Mouse (Mus musculus) kidney, postnatal 25 days (tissue): ENCODE measurements around the gene Gm8369.
"Not testable (repeated sequence)": the region's sequence is repeated elsewhere in the genome, so short reads cannot be mapped to it uniquely, and the experiment has no call there.

Source experiments
- DNase-seq, 2 experiments: peaks; one replicate each; pipeline ENCODE4 v3.0.0; 2021; ENCODE audit warnings: mixed read lengths in 2 of 2

Gm8369 gene

DNA sequence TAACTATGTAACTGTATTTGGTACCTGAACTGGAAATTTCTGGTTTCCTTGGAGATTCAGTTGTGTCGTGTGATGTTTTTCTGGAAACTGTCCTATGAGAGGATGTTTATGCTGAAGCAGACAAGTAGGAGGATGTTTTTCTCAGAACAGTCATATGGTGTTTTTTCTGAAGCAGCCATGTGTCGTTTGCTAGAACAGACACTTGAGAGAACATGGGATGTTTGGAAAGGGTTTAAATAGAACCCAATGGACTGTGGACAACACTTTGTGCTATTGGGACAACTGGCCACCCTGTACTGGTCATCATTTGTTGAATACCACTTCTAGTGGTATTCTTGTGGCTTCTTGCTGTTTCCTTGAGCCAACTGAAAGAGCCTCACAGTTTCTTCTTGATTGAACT, at the start of gene Gm8369:
Gm8369 (plus strand) TSS at position 193 of the 400 bp plus-strand sequence.
- no peak for DNase-seq

GRCm38 (mm10) chr19:11443338-11443737, 42.4 kb upstream of the Gm8369 start, which contains the start of gene Ms4a4b:
TSS of gene Ms4a4b (plus strand) at chr19:11443553.
- no peak for DNase-seq

DNA sequence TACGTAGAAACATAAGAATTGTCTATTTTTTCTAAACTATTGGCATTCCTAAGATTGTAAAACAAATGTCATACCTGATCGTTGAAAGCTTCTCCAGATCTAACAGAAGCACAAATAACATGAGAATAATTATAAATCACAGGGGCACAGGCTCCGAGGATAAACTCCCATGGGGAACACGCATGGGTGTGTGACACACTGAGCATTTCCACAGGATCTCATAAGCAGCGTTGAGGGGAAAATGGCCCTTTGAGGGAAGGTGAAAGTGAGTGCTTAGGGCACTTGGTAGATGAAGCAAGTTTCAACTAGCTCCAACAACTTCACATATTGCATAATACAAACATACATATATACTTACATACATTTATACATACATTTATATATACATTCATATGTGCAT, 41.8 kb upstream of the Gm8369 start:
- DNase-seq, result no peak

DNA sequence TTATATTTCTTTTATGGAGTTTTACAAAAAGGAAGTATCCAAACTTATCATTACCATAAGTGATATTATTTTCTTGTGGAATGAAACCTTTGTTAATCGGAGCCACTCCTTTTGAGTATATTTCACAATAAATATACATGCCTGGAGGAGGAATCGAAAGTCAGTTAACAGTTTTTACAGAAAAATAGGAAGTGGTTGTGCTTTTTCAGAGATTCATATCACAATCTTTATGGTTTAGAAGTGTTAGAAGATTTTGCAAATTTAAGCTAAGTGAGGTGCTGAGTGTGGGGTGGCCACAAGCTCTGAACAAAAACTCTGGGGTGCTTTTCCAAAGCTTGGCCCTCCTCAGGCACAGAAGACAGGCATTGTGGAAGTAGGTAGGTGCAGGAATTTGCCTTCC, 38.5 kb upstream of the Gm8369 start:
- DNase-seq, result no peak

DNA sequence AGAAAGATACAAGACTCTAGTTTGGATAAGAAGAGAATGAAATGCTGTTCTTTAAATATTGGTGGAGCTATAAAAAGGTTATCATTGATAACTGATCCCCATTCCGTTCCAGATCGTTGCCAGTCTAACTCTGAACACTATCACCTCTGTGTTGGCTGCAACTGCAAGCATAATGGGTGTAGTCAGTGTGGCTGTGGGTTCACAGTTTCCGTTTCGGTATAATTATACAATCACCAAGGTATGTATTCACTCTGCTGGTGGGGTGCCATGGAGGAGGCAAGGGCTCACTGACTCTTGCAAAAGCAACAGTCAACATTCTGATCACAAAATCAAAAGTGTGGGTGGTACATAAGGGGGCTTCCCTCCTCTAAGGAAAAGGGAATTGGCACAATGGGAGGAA, 26.7 kb upstream of the Gm8369 start:
- not testable (repeated sequence) for DNase-seq

DNA sequence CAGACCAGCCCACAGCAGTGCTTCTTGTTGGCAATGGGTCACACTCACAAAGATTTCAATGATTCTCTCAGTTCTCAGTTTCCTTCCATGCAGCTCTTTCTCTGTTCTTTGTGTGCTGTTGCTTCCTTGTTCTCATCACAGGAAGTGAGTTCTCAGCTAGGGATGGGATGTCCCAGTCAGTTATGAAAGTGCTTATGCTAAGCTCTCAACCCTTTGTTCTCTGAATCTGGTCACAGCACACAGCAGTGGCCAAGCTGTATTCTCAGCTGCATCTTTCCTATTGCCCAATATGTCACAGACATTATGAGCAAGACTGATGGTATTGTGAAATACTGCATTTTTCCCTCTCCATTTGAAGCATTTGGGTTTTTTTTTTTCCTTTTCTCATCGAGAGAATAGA, 20.9 kb upstream of the Gm8369 start:
- DNase-seq, result not testable (repeated sequence)

DNA sequence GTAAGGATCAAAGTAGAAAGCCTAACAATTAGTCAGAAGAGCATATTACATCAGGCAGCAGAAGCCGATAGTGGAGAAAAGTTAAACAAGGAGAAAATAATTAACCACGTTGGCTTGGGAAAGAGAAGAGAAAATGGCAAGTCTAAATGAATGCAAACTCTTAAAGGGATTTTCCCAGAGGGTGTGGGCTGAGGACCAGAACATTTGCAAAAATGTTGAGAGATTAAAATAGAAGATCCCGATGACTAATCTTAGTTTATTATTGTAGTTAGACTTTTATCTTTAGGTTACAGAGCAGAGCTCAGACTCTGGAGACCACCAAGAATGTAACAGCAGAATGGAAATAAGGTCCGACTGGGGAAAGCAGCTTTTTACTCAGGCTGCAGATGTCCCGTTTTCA, 19.3 kb upstream of the Gm8369 start:
- DNase-seq, result no peak

DNA sequence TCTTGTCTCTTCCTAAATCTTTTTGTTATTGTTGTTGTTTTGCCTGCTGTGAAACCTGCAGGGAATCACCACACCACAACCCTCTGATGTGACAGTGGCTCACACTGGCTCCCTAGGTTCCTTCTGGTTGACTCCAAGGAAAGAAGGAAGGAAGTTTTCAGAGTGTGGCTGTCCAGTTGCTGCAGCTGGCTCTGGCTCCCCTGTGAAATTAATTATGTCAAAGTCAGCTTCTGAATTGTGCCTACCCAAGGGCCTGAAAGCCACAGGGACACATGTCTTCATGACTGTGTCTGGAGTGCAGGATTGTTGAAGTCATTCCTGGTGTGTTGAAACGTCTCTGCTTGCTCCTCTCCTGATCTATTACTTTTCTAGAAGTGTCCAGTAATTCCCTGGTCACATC, 17.4 kb upstream of the Gm8369 start:
- DNase-seq, result not testable (repeated sequence)

- DNase-seq, result not testable (repeated sequence)
These were observed 16.5 kb upstream of the Gm8369 start, which contains the start of gene Ms4a6c for GRCm38 (mm10) chr19:11469215-11469614. TSS of gene Ms4a6c (plus strand) at chr19:11469366.

GRCm38 (mm10) chr19:11479714-11480113, 6.0 kb upstream of the Gm8369 start:
- no peak for DNase-seq

DNA sequence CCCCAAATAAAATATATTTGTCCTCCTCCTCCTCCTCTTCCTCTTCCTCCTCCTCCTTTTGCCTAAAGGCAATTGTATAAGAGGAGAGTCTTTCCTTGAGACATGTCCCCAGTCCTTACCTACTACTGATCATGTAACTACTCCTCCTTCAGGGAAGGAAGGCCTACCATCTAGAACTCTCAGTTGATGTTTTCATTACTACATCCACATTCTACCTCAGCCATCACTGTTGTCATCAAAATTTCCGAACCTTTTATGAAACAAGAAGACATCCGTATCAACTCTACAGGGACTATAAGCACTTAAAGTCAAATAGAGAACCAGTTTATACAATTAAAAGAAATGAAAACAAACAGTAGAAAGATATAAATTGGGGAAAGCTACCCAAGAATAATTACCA, 3.1 kb upstream of the Gm8369 start:
- no peak for DNase-seq

DNA sequence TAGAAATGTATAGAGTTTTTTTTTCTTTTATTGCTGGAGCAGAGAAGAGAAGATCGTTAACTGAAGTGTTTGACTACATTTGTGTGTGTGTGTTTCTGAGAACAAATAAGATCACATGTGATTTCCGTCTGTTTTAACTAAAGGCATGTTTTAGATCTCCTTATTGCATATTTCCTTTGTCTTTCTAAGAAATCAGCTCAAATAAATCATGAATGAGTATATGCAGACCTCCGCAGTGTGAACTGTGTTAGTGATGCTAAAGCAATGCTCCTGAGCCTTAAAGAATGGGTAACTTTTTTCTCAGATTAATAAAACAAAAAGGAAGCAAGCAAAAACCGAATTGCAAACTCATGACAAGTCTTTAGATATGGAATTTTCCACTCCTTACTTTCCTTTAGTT, 1.8 kb upstream of the Gm8369 start:
- no peak for DNase-seq

DNA sequence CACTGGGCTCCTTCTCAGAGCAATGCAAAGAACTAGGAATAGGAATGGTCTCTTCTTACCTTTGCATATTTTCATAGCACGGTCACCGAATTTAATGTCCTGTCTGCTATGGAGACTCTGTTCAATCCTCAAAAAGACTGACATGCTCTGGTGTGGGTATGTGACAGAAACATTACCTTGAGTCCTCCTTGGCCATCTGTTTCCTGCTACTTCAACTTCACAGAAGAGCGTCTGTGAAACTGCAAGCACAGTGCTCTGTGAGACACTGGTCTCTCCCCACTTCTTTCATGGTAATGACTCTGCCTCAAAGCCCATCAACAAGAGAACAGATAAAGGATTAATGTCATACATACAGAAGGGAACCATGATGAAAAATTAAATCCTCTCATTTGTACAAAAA, 1.4 kb upstream of the Gm8369 start:
- DNase-seq, result no peak

GRCm38 (mm10) chr19:11485266-11485665, 472 bp upstream of the Gm8369 start:
- no peak for DNase-seq

GRCm38 (mm10) chr19:11486599-11486998, 861 bp downstream of the Gm8369 start:
- DNase-seq, result no peak

DNA sequence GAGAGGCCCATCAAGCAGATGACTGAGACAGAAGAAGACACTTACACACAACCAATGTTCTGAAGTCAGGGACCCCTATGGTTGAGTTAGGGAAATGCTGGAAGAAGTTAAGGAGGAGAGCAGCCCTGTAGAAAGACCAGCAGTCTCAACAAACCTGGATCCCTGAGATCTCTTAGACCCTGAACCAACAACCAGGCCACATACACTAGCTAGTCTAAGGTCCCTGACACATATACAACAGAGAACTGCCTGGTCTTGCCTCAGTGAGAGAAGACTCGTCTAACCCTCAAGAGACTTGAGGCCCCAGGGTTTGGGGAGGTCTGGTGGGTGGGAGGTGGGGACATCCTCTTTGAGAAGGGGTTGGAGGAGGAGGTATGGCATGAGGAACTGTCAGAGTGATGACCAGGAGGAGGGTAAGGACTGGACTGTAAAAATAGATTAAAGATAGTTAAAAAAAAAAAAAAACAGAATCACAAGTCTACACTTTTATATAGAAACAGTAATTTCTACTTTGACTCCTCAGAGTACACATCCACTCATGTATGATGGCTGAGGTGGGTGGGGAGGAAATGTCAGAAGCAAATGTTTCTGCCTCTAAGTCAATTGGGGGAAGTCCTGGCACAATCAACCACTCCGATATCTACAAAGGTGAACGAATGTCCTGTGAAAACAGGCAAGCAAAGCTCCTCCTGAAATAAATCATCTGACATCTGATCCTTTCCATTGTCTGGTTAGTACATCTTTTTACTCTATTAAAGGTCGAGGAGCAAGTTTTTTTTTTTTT, 5.9 kb downstream of the Gm8369 start:
- no peak for DNase-seq

GRCm38 (mm10) chr19:11492671-11493070, 6.9 kb downstream of the Gm8369 start:
- no peak for DNase-seq

DNA sequence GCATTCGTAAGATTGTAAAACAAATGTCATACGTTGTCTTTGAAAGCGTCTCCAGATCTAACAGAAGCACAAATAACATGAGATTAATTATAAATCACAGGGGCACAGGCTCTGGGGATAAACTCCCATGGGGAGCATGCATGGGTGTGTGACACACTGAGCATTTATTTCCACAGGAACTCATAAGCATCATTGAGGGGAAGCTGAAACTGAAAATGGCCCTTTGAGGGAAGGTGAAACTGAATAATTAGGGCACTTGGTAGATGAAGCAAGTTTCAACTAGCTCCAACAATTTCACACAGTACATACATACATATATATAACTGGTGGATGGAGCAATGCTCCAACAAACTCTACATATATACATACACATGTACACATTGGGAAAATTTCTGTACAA, 8.8 kb downstream of the Gm8369 start:
- DNase-seq, result no peak

- DNase-seq, result no peak
These were observed 10.6 kb downstream of the Gm8369 start for GRCm38 (mm10) chr19:11496361-11496760.

- not testable (repeated sequence) for DNase-seq
These were observed 11.6 kb downstream of the Gm8369 start for GRCm38 (mm10) chr19:11497300-11497699.

GRCm38 (mm10) chr19:11500796-11501195, 15.1 kb downstream of the Gm8369 start:
- no peak for DNase-seq

DNA sequence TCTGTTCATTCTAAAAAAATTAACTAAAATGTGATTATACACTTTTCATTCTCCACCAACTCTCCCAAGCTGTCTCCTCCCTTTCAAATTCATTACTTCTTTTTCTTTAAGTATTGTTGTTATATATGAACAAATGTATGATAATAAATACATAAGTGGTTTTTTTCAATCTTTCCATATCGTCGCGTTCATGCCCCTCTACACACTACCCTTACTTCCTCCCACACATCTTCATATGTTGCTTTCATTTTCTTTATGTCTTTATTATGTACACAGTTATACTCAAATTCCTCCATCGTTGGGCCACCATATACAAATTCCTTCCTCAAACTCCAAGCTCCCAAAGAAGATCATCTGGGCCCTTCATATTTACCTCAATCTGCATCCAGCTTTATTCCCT, 15.6 kb downstream of the Gm8369 start:
- DNase-seq, result no peak

- no peak for DNase-seq
These were observed 19.1 kb downstream of the Gm8369 start for GRCm38 (mm10) chr19:11504857-11505256.

DNA sequence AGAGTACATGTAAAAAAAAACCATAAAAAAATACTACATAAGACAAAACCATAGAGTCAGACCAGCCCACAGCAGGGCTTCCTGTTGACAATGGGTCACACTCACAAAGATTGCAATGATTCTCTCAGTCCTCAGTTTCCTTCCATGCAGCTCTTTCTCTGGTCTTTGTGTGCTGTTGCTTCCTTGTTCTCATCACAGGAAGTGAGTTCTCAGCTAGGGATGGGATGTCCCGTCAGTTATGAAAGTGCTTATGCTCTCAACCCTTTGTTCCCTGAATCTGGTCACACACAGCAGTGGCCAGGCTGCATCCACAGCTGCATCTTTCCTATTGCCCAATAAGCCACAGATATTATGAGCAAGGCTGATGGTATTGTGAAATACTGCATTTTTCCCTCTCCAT, 27.7 kb downstream of the Gm8369 start:
- DNase-seq, result no peak

DNA sequence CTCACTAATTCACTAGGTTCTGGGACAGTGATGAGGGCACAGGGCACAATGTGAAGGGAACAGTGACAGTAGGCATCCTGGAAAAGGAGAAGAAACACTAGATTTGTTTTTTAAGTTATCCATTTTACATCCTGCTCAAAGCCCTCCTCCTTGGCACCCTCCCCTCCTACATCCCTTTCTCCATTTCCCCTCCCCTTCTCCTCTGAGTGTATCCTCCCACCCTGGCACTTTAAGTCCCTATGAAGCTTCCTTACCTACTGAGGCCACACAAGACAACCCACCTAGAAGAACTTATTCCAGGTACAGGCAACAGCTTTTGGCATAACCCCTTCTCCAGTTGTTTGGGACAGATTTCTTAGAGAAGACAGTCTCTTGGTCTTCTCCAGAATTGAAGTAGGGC, 30.5 kb downstream of the Gm8369 start, which contains the start of gene Ms4a6b:
Ms4a6b (plus strand) TSS at position 267 of the 400 bp plus-strand sequence.
- no peak for DNase-seq
